Mouse (Mus musculus) midbrain, postnatal 0 days (tissue): Measurements from ENCODE around the gene Lama5. TPM values are rescaled to one million over a fixed set of nuclear protein-coding genes. Genes with fewer than 3 reads are reported as not detected.

Experiments used
- ATAC-seq: fragments of 200-750 bp; cut with Nextera tagmentation; 2 replicates; pipeline ENCODE4 v1.8.0; 2017; ENCODE audit warnings: moderate number of reproducible peaks, mild to moderate bottlenecking, moderate TSS enrichment, moderate library complexity; ENCODE audit not compliant: low FRiP score
- DNase-seq: peaks from one replicate; pipeline ENCODE4 v3.0.0-alpha.2; 2015; ENCODE audit warnings: low spot score
- H3K27ac ChIP-seq: fragments of 300-500 bp; sonication (generic); 2 replicates; pipeline ENCODE4 v1.5.1; 2014; ENCODE audit warnings: low read depth, mild to moderate bottlenecking, low read length, mixed read lengths
- H3K27me3 ChIP-seq: fragments of 300-500 bp; sonication (generic); 2 replicates; pipeline ENCODE4 v1.6.1; 2014; ENCODE audit warnings: low read length, control low read depth, mixed read lengths; ENCODE audit not compliant: insufficient read depth
- H3K36me3 ChIP-seq: fragments of 300-500 bp; sonication (generic); 2 replicates; pipeline ENCODE4 v1.6.1; 2014; ENCODE audit warnings: low read length, control low read depth, mixed read lengths; ENCODE audit not compliant: insufficient read depth
- H3K4me1 ChIP-seq: fragments of 300-500 bp; sonication (generic); 2 replicates; pipeline ENCODE4 v1.6.1; 2014; ENCODE audit warnings: mild to moderate bottlenecking, control low read depth, antibody characterized with exemption, low read length, mixed read lengths; ENCODE audit not compliant: insufficient read depth
- H3K4me2 ChIP-seq: fragments of 300-500 bp; sonication (generic); 2 replicates; pipeline ENCODE4 v1.6.1; 2014; ENCODE audit warnings: low read depth, mild to moderate bottlenecking, low read length, mixed read lengths; ENCODE audit not compliant: poor library complexity, severe bottlenecking
- H3K4me3 ChIP-seq: fragments of 300-500 bp; sonication (generic); 2 replicates; pipeline ENCODE4 v1.5.1; 2014; ENCODE audit warnings: low read depth, mild to moderate bottlenecking, low read length, moderate library complexity
- H3K9ac ChIP-seq: fragments of 300-500 bp; sonication (generic); replicated peaks from 2 replicates; pipeline ENCODE4 v1.6.1; 2014; ENCODE audit warnings: mild to moderate bottlenecking, low read length, moderate library complexity, mixed read lengths; ENCODE audit not compliant: poor library complexity, severe bottlenecking
- H3K9me3 ChIP-seq: fragments of 300-500 bp; sonication (generic); 2 replicates; pipeline ENCODE4 v1.6.1; 2016; ENCODE audit warnings: low read length, control low read depth
- CTCF ChIP-seq: IDR thresholded peaks from 2 replicates; pipeline ENCODE4 v1.5.1; 2016; ENCODE audit warnings: antibody characterized with exemption, mild to moderate bottlenecking
- WGBS: fragments of 180-500 bp; shearing (Covaris S2); extraction: QIAGEN DNeasy Blood & Tissue Kit; methylation state at CpG from one replicate; pipeline ENCODE4 v1.1.7; 2014; 5-methylcytosine and 5-hydroxymethylcytosine counted together
- polyA plus RNA-seq: library from polyadenylated mRNA; unstranded; fragments of >200 nt; fragmentation: Nextera tagmentation; extraction: Ambion mirVana; gene quantifications from 2 replicates; pipeline ENCODE4 v1.2.1, GENCODE M21; 2015
- total RNA-seq: library from RNA; depleted of rRNA; stranded (reverse); fragments of >200 nt; gene quantifications from 2 replicates; pipeline ENCODE4 v1.2.3, GENCODE M21; 2014

Gene Lama5
- total and polyA plus RNA-seq, 2 experiments from 2014 or later, result 1.8 to 8.9 TPM

GRCm38 (mm10) chr2:180222250-180222649 lies 3.4 kb downstream of the Lama5 start:
- Histone ChIP-seq H3K4me1 (no peaks in the 10 kb centered on the region), H3K4me2 (no peak overlapping the region), H3K27ac (no peak overlapping the region), H3K9ac (no peak overlapping the region), H3K36me3 (no peaks in the 10 kb centered on the region), H3K27me3 (peaks cover 18% of the 10 kb centered on the region; the same call in 1 of the 2 replicates), H3K4me3 (no peak overlapping the region), H3K9me3 (no peaks in the 10 kb centered on the region)
- 0 out of 2 replicates have a peak, but pooled peaks have one; percentile 42 for ATAC-seq
- TF ChIP-seq CTCF, result peak; percentile 28; the same call in 1 of the 2 replicates
- no peak for DNase-seq
- 15% methylated on average over 6 of the region's 6 CpGs for WGBS

DNA sequence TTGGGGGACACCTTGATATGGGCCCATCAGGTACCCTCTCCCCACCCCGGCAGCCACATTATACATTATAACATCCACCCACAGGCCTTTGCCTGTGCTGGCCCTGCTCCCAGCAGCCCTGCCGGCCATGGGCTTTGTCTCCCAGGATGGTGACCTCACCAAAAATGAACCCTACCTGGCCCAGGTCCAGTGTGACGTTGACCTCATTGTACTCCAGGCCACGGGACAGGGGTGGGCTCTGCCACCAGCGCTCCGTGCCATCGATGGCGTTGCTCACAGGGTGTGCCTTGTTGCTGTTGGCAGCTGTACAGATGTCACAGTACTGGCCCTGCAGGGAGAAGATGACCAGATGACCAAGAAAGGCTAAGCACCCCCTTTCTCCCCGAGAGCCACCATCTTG lies 4.6 kb downstream of the Lama5 start:
- H3K4me3 ChIP-seq, result no peak overlapping the region
- no peak overlapping the region for H3K27ac ChIP-seq
- no peaks in the 10 kb centered on the region for H3K36me3 ChIP-seq
- H3K9ac ChIP-seq, result no peak overlapping the region
- H3K27me3 ChIP-seq, result peaks cover 18% of the 10 kb centered on the region; the same call in 1 of the 2 replicates
- H3K4me1 ChIP-seq, result no peaks in the 10 kb centered on the region
- TF ChIP-seq CTCF, result no peak
- 92% methylated on average over 9 of the region's 9 CpGs for WGBS
- ATAC-seq (no peak), DNase-seq (no peak)
- H3K9me3 ChIP-seq, result no peaks in the 10 kb centered on the region
- H3K4me2 ChIP-seq, result no peak overlapping the region

DNA sequence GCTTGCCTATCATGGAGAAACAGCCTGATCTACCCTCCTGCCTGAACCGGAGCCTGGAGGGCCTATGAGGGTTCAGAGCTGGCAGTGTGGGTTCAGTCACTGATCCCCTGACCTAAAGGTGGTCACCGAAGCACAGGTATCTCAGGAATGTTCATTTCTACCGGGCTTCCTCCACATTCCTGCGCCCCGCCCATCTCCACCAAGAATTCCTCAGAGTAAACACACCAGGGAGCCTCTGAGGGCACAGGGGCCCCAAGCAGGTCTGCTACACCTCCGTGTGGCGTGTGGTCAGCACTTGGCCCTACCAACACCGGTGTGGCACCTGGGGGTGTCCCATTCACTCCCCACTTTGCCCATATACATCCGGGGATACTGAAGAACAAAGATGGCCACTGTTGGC lies 5.5 kb downstream of the Lama5 start:
- peaks cover 18% of the 10 kb centered on the region; the same call in 1 of the 2 replicates for H3K27me3 ChIP-seq
- H3K4me3 ChIP-seq, result no peak overlapping the region
- 83% methylated on average over 9 of the region's 9 CpGs for WGBS
- no peaks in the 10 kb centered on the region for H3K4me1 ChIP-seq
- no peak for ATAC-seq
- TF ChIP-seq CTCF, result no peak
- H3K27ac ChIP-seq, result no peak overlapping the region
- no peaks in the 10 kb centered on the region for H3K9me3 ChIP-seq
- H3K36me3 ChIP-seq, result no peaks in the 10 kb centered on the region
- no peak for DNase-seq
- no peak overlapping the region for H3K4me2 ChIP-seq
- no peak overlapping the region for H3K9ac ChIP-seq

DNA sequence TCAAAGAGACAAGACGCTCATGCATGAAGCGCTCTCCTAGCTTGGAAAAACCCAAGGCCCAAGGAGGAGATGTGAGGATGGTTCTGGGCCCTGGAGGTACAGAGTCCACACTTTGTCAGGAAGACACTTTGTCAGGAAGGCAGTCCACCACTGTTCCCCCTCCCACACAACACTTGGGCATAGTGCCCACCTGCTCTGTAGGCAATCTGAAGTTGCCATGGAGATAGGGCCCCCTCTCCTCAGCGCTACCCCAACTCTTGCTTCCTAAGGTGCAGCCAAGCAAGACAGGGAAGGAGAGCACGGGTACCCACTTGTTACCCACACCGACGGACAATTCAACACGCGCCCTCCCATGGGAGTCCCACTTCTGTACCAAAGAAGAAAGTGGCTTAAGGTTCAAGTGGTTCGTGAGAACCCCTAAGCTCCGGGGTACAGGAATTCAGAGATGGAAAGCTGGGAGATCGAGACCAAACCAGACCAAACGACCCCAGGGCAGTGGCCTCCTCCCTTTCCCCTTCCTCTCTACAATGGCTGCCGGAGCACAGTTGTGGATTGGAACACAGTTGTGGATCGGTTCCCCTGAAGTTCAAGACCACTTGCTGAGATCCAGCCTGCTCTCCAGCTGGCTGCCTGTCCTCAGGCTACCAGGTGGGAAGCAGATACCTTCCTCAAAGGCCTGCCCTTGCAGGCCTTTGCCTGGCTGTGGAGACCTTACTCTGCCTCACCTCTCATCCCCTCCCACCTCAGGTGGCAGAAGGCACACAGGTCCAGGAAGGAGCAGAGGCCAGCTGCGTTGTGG lies 6.3 kb downstream of the Lama5 start:
- ATAC-seq (no peak), DNase-seq (no peak)
- H3K4me2 ChIP-seq, result no peak overlapping the region
- no peaks in the 10 kb centered on the region for H3K36me3 ChIP-seq
- WGBS, result 69% methylated on average over 15 of the region's 15 CpGs
- no peaks in the 10 kb centered on the region for H3K9me3 ChIP-seq
- H3K9ac ChIP-seq, result no peak overlapping the region
- no peaks in the 10 kb centered on the region for H3K4me1 ChIP-seq
- no peak for TF ChIP-seq CTCF
- peaks cover 11% of the 10 kb centered on the region; the same call in 1 of the 2 replicates for H3K27me3 ChIP-seq
- no peak overlapping the region for H3K27ac ChIP-seq
- no peak overlapping the region for H3K4me3 ChIP-seq

GRCm38 (mm10) chr2:180218677-180219076 lies 7.0 kb downstream of the Lama5 start:
- Histone ChIP-seq H3K4me2 (no peak overlapping the region), H3K4me1 (no peaks in the 10 kb centered on the region), H3K4me3 (no peak overlapping the region), H3K27ac (no peak overlapping the region), H3K27me3 (0 out of 2 replicates have a peak, but pooled peaks cover 6% of the 10 kb centered on the region), H3K36me3 (no peaks in the 10 kb centered on the region), H3K9ac (no peak overlapping the region), H3K9me3 (no peaks in the 10 kb centered on the region)
- TF ChIP-seq CTCF, result no peak
- ATAC-seq (0 out of 2 replicates have a peak, but pooled peaks have one; percentile 18), DNase-seq (no peak)
- WGBS, result 36% methylated on average over 5 of the region's 5 CpGs

GRCm38 (mm10) chr2:180218241-180218640 lies 7.4 kb downstream of the Lama5 start:
- Histone ChIP-seq H3K27me3 (0 out of 2 replicates have a peak, but pooled peaks cover 1% of the 10 kb centered on the region), H3K4me1 (no peaks in the 10 kb centered on the region), H3K4me3 (no peak overlapping the region), H3K27ac (no peak overlapping the region), H3K4me2 (no peak overlapping the region), H3K9ac (no peak overlapping the region), H3K9me3 (no peaks in the 10 kb centered on the region), H3K36me3 (no peaks in the 10 kb centered on the region)
- no peak for TF ChIP-seq CTCF
- DNase-seq, result no peak
- WGBS, result 71% methylated on average over 3 of the region's 3 CpGs
- no peak for ATAC-seq
